Mouse (Mus musculus) WW6 (cell line): ENCODE measurements around the gene Nt5c3.

Experiments used
- DNase-seq: peaks from one replicate; pipeline ENCODE4 v3.0.0-alpha.2; 2013; ENCODE audit warnings: low read depth, low spot score

Nt5c3 gene

DNA sequence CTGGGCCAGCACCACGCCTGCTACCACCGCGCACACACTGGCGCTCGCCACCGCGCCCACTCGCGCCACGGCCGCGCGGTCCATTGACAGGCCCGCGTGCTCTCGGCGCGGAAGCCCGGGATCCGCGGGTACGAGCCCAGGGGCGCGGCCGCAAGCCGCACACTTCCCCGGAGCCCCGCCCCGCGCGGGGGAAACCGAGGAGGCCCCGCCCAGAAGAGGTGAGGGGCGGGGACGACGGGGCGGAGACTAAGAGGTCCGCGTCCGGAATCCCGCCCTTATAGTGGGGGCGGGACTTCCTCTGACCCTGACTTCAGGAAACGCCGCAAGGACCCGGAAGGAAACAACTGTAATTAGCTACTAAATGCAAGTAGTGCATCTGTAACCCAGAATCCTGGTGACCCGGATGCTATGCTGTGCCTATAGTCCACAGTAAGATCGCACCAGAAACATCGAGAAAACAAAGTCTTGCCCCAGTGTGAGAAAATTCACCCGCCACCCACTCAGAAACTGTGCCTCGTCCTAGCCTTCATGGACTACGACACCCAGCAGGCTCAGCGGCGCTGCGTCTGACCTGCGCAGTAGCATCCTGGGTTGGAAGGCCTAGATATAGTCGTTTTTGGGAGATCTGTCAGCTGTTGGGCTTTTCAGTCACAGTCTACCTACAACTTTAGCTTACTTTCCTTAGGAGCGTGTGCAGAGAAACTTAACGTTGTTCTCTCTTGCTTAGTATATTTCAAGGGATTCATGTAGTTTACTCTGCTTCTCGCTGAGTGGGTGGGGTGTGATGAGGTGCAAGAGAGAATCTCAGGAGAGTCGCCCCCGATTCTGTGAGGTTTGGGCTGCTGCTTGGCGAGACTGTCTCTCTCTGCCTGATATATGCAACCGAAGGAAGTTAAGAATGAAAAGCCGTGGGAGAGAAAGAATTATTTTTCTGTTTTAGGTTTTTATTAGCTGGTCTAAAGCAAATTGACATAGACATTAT, at the start of gene Nt5c3, which contains the start of gene Vmn1r4:
Gene Nt5c3, minus strand, starts transcription at position 207 of the 982 bp plus-strand sequence.
Gene Vmn1r4, plus strand, starts transcription at position 290 of the 982 bp plus-strand sequence.
- peak; percentile 77 for DNase-seq

DNA sequence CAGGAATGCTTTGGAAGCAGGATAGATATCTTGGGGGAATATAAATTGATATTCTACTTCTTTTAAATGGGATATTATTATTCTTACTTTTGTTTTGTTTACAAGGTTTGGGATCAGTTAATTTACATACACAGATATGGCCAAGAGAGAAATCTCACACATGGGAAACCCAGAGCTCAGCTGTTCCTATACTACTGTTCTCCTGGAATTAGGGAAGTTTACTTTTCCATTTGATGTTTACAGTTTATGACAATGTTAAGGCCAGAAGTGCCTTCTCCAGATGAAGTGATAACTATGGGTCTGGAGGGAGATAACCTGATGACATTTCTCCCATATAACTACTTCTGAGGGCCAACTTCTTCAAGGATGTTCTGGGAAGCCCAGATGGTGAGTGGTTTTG, 46.2 kb upstream of the Nt5c3 start, which contains the start of gene Vmn1r5:
Gene Vmn1r5, plus strand, starts transcription at position 301 of the 400 bp plus-strand sequence.
- no peak for DNase-seq

DNA sequence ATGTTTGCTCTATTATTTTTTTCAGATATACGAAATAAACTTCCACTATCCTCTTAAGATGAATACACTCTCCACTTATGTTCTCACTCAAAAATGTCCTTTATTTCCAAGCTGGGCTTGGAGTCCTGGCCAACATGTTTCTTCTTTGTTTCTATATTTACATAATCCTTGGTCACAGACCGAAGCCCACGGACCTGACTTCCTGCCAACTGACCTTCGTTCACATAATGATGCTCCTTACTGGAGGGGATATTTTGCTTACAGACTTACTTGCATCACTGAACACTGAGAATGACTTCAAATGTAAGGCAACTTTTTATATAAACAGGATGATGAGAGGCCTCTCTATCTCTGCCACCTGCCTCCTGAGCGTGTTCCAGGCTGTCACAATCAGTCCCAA, 32.7 kb upstream of the Nt5c3 start:
- no peak for DNase-seq

DNA sequence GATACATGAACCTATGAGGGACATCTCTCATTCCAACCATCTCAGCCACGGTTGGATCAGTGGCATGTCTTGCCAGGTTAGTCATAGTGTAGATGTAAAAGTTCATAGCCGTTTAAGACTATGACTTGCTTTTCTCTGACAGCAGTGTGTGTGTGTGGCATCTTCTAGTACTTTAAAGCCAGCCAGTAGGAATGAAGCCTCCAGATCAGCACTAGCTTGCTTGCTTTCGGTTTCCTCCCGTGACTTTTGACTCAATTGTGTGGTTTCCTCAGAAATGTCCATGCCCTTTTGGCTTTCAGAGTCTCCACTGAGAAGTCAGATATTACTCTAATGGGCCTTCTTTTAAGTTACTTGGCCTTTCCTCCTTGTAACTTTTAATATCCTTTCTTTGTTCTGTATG, 10.6 kb upstream of the Nt5c3 start:
- DNase-seq: no peak

DNA sequence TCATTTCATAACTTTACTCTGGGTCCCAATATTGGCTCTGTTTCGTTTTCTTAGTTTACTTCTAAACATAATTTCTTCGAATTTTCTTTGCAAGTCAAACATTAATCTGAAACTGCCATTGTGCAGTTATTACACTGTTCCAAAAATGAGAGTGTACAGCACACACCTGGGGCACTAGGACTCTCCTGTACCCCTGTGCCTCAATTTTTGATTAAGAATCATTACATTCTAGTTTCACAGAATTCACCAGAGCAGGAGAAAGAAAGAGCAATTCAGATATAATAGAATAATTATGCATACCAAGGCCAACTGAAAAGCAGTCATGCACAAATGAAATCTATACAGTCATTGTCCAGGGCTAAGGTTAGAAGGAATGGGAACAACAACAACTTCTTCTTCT, 8.7 kb upstream of the Nt5c3 start:
- no peak for DNase-seq

DNA sequence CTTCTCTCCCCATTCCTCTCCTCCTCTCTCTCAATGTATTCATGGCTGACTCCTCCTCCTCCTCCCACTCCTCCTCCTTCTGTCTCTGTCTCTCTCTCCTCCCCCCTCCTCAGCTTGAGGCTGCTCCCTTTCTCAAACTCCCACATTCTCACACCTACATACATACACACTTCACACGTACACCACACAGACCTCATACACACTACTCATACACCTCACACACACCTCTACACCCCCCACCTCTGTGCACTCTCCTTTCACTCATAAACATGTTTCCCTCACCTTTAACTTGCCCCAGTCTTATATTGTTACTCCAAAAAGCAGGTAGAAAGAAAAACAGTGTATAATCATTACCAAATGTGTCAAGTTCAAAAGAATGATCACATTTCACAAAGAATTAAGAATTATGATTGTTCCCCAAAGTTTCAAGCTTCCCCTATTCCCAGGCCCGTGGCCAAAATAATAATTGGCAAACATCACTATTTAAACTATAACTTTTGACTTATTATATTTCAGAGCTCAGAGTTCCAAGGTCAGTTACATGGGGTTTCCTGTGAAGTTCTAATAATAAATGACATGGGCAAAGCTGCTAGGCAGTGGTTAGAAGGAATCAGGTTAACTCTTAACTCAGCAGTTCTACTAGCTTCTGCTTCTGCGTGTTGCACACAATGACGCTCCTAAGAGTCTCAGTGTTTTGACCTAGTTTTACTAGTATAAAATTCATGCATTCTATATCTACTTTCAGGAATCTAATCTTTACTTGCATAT, 8.1 kb upstream of the Nt5c3 start:
- no peak for DNase-seq

DNA sequence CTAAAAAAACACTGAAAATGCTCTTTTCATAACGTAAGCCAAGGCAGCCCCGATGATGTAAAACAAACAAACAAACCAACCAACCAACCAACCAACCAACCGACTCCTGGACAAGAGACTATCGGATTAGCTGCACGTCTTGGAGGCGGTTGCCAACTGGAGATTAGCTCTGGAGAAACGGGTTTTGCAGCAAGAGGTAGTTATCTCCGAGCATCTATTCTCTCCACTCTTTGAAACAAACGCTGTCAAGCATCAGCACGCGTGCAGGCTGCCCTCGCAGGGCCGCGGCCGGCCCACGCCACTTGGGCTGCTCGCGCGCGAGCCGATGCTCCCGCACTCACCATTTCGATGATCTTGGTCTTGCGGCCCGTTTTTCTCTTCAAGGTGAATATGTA, 404 bp downstream of the Nt5c3 start:
- no peak for DNase-seq

DNA sequence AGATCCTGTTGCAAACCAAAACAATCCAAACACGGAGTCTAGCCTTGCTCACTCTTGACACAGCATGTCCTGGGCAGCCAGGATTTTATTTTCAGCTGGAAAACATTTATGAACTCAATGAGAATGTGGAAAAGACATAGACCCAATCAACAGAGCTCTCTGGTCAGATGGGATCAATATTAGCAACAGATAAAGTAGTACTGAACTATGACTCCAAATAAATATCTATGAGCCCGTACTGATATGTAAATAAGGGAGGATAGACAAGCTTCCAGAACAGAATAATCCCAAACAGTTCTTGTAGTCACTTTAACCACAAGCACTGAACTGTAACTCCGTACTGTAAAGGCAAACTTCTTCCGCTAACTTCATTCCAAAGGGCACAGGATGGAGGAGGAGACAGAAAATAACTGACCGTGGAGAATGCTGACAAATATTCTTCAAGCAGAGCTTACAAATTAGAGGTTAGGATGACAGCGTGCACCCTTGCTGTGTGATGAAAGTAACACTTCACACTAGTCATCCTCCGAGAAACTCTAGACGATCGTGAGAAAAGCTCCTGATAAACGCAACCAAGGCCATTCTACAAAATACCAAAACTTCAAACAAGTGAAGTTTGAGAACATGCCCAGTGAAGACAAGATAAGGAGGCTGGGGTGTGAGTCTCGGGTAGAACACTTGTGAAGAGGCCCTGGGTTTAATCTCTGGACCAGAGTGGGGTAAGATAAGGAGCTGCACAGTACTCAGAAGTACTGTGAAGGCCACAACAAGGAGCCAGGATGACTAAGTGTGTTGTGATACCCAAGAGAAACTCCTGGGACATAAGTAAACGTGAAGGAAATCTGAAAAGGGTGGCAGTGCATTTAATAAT, 3.3 kb downstream of the Nt5c3 start:
- DNase-seq: no peak

DNA sequence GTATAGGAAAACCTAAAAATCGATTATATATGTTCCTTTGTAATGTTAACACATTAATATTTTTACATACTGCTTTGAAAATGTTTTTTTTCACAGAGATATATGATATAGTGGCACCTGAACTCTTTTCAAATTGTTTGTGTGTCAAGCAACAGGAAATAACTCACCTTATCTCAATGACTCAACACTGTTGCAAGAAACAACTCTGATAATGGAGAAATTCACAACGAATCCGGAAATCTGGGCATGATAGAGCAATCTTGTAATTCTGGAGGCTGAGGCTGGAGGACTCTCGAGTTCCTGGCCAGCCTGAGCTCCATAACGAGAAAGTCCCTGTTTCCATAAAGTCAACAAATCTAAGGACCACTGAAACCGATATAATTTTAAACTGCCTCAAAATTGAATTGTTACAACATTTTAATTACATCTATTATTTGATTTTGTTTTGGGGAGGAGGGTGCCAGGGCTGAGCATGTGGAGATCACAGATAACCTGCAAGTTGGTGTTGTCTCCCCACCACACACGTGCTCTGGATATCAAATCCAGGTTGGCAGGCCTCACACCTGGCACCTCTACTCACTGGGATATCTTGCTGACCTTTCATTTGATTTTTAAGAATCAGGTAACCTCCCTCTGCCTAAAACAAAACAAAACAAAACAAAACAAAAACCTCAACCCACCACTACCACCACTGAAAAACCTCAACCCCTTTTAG, 4.2 kb downstream of the Nt5c3 start:
- no peak for DNase-seq

DNA sequence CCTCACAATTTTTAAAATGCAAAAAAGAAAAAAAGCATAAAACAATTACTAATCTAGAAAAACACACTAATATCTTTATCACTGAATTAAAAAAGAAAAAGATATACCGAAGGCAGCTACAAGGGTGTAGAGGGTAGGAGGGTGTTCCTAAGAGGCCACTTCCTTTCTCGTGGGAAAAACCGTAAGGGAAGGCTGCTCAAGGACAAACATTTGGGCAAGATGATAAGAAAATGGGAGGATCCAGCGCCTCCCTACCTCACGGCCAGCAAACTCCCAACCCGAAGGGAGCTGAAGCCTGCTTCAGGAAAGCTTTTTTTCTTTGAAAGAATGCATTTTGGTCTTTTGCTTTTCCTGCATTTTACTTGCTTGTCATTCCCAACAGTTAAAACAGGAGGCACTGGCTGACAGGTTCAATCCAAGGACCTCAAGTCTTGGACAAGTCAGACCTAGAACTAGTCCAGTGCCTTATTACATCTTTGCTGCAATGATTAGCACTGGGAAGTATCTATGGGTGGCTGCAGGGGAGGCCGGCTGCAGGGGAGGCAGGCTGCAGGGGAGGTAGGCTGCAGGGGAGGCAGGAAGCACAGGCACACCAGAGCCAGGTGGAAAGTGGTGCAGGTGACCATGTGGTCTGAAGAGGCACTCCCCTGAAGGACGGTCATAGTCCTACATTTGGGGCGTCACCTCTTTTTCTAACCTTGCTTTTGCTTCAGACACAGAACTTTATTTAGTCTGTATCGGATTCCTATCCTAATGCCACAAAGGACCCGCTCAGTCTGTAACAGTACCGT, 6.0 kb downstream of the Nt5c3 start:
- DNase-seq: no peak

DNA sequence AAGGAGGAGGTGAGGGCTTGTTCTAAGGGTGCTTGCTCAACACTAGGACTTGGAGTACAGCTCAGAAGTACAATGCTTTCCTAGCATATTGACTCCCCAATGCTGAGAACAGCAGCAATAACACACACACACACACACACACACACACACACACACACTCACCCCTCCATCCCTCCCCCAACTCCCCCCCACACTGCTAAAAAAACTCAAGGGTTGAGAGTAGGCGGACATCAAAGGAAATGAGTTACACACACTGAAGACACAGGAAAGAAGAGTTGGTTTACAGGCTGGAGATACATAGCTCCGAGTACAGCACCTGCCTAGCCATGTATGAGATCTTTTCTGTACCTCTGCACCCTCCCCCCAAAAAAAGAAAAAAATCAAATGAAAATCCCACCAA, 7.5 kb downstream of the Nt5c3 start:
- DNase-seq: no peak

DNA sequence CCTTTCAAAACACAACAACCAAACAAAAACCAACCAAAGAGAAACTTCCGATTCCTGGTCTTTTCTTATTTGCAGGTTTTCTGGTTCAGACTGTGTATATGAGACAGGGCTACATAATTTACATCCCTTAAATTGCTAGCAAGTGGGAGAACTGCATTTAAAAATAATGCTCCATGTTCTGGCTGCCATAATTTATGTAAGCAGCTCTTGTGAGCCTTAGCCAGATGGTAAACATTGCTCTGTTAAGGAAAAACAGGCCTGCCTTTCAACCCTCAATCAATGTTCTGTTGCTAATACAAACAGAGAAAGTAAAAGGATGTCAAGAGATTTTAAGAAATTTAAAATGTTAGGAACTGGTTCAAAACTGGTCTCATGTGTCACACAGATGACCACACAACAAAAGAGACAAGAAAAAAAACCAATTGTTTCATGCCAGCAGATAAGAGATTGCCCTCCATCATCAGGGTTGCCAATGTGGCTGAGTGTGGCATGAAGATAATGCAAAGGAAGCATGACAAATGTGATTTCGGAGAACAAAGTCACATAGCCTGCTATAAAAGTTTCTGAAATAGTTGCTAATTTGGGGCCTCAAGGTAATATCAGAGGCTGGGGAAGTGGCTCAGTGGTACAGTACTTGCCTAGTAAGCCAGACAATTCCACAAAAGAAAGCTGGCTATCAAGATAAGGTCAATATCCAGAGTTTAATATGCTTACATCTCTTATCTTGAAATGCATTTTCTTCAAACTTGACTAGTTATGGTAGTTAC, 10.5 kb downstream of the Nt5c3 start:
- no peak for DNase-seq

DNA sequence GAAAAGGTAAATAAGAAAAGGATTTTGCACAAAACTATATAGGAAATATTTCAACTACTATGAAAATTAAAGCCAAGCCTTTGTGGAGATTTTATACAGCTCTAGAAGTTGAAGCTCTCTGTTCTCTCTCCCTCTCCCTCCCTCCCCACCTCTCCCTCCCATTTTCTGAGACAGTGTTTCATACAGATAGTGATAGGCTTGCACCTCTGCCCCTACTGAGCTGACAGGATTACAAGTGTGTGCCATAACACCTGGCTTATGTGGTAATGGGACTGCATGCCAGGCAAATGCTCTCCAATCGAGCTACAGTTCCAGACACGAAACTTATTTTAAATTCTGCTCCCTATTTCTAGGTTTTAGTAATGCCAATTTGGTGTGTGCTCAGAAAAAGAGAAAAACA, 12.8 kb downstream of the Nt5c3 start:
- DNase-seq: no peak

DNA sequence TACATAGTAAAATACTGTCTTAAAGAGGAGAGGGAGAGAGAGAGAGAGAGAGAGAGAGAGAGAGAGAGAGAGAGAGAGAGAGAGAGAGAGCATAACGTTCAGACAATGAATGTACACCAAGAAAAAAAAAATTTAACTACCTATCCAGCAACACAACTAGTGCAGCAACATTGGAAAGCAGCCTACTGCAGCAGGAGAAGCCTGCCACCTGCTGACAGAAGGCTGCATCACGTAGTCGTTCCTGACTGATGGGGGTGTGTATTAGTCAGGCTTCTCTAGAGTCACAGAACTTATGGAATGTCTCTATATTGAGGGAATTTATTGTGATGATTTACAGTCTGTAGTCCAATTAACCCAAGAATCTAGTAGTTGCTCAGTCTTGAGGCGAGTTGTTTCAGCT, 14.8 kb downstream of the Nt5c3 start:
- DNase-seq: no peak

DNA sequence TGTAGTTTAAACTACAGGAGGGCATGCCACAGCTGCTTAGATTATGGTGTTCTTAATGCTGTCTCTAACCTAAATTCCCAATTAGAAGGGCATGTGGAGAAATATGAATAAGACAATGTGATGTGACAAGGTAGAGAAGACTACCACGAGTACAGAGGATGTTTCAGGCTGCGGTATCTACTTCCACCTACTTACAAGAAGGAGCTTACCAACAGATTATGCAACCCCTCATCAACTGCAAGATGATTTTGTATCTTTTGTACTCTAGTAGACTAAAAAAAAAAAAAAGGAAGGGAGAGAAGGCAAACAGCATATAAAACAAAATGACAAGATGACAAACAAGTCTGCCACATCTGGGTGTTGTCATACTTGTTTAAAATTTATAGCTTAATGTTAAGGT, 15.3 kb downstream of the Nt5c3 start:
- no peak for DNase-seq

DNA sequence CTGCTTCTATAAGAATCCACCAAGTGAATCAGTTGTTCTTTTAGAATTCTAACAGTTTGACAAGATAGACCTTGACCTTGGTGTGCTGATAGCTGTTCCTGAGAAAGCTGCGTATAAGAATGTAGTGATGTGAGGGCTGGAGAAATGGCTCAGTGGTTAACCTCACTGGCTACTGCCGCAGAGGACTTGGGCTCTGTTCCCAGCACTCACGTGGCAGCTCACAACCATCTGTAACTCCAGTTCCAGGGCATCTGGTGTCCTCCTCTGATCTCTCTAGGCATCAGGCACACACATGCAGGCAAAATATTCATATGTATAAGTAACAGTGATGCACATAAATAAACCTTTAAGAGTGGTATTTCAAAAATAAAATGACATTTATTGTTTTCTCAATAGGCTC, 15.8 kb downstream of the Nt5c3 start:
- DNase-seq: no peak

DNA sequence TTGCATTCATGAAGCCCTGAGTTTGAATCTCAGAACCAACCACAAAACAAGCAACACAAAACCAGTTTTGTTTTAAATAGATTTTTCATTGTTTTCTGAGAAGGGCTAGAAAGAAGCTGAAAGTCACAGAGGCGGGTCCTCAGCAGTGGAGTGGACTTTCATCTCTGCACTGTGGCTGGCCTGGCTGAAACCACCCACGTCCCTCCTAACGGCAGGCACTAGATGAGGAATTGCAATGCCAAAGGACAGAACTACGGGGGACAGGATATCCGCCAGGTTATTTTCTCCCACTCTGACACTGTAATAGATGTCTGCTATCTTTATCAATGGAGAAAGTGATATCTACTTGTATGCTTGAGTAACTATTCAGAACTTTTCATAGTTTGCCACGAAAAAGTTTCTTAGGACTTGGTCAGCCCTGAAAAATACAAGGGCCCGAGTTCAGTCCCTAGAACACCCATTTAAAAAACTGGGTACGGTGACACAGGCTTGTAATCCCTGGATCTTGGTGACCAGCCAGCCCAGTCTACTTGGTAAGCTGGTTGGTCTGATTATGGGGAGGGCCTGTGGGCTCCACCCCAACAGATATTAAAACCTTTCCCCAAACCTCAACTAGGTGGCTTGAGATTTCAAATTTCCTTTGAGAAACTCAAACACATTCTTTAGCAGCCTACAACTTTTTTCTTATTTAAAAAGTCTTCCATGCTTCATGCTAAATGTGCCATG, 17.4 kb downstream of the Nt5c3 start:
- DNase-seq: no peak

DNA sequence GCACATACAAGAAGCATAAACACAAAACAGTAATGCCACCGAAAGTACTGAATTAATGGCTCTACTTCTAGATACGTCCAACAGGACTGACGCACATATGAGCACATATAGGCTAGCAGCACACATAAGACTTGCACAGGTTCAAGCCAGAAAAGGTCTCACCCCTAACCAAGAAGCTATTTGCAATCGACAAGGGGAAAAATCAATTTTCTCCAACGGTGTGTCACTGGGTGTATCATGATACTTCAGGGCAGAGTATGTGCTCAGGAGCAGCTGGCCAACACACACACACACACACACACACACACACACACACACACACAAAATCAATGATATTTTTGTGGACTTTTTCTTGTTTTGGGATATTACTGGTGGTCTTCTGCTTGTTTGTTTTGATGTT, 18.2 kb downstream of the Nt5c3 start:
- DNase-seq: no peak

DNA sequence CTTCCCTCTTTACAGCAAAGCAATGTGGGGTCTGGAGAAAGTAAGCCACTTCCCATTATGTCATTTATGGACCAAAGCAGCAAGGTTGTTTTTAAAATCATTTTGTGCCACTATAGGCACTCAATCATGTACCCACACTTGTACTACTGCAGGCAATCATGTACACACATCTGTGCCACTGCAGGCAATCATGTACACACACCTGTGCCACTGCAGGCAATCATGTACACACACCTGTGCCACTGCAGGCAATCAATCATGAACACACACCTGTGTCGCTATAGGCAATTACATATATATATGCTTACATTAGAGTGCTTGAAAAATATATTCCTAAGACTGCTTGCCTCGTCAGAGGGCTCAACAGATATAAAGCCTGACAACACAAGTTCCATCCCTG, 18.8 kb downstream of the Nt5c3 start:
- no peak for DNase-seq
